Mouse (Mus musculus) small intestine, adult 2 months (tissue): ENCODE measurements at regions not wholly inside any gene's neighbourhood (a gene's known extent, or its start where the extent isn't known, plus 50 kb on each side); places are given as distances from the start of the nearest gene placed in this dataset.

ENCODE experiments used
- CTCF ChIP-seq: fragments of 200-500 bp; IDR thresholded peaks from 2 replicates; pipeline ENCODE4 v1.5.1; 2012; ENCODE audit warnings: low read depth, mild to moderate bottlenecking, control low read depth, inconsistent platforms, low read length, moderate library complexity, mixed read lengths; ENCODE audit not compliant: insufficient replicate concordance, insufficient read length; ENCODE audit errors: extremely low read depth
- POLR2A ChIP-seq: fragments of 200-500 bp; IDR thresholded peaks from 2 replicates; pipeline ENCODE4 v1.6.1; 2012; ENCODE audit warnings: low read depth, mild to moderate bottlenecking, control low read depth, inconsistent platforms, low read length, moderate library complexity

- TF ChIP-seq CTCF = no peak
- TF ChIP-seq POLR2A = no peak
Observed at GRCm38 (mm10) chr13:59220587-59220986, 364.4 kb downstream of the Agtpbp1 start.
